Mouse (Mus musculus) heart, adult 2 months (tissue): ENCODE measurements at regions not wholly inside any gene's neighbourhood (a gene's known extent, or its start where the extent isn't known, plus 50 kb on each side); places are given as distances from the start of the nearest gene placed in this dataset.

Experiments
- CTCF ChIP-seq: fragments of 200-600 bp; IDR thresholded peaks from 2 replicates; pipeline ENCODE4 v1.8.1; 2022; ENCODE audit warnings: antibody characterized with exemption, mild to moderate bottlenecking, moderate library complexity
- EP300 ChIP-seq: fragments of 200-500 bp; IDR thresholded peaks from 2 replicates; pipeline ENCODE4 v1.6.1; 2011; ENCODE audit warnings: low read depth, low read length, control low read depth; ENCODE audit not compliant: insufficient read depth

DNA sequence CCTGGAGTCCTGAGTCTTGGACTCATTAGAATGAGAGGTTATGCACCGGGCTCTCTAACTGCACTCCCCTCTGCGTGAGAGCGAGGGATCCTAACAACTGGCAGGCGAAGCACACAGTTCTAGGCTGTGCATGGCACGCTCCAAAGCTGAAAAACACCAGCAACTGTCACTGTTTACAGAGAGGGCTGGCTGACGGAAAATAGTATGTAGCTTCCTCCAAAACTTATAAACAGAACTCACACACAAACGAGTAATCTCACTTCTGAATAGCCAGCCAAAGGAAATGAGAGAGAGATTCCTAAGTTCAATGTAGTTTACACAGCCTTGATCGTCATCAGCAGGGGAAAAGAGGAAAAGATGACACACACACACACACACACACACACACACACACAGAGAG lies 266.6 kb downstream of the Uaca start:
- no peak for TF ChIP-seq CTCF
- TF ChIP-seq EP300 = no peak
